Mouse (Mus musculus) megakaryocyte-erythroid progenitor cell, adult 5 weeks (primary cell): Measurements from ENCODE around the gene Fer1l5. TPM values are rescaled to one million over a fixed set of nuclear protein-coding genes. Genes with fewer than 3 reads are reported as not detected.

Experiments
- polyA plus RNA-seq: library from polyadenylated mRNA; stranded (reverse); fragments of >175 nt; gene quantifications from 2 replicates; pipeline ENCODE4 v1.2.3, GENCODE M21; 2012

The Fer1l5 gene
- polyA plus RNA-seq, result not detected in 2 replicates

DNA sequence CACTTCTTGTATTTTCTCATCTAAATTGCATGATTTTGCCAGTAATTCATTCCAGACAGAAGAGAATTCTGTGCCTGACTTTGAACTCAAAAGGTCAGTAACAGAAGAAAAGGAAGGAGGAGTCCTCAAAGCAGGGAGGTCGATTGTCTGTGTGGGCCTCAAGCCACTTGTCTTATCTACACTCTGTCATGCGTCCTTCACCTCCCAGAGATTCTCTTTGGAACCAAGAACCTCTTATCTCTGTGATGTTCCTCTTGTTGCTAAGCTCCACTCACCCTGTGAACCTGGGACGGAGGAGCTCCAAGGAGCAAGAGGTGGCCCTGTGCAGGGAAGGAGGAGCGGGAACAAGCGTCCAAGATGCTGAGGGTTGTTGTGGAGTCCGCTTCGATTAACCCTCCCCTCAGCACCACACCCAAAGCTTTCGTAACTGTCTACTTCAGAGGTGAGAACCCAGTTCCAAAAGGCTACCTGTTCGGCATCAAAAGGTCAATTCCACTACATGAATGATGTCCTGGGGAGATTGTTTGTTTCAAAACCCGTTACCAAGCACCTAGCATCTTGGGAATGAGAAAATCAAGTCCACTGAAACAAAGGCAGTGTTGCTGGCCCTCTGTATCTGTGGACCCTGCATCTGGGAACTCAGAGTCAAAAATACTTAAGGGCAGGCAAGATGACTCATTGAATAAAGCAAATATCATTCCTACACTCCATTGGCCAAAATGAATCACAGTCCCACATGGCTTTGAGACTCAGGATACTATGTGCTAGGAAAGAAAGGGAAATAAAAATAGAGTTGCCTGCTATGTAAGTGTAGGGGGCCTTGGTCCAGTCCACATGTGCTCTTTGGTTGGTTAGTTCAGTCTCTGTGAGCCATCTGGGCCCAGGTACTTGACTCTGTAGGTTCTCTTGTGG lies at the start of gene Fer1l5:
Gene Fer1l5, plus strand, starts transcription at position 358 of the 912 bp plus-strand sequence.

DNA sequence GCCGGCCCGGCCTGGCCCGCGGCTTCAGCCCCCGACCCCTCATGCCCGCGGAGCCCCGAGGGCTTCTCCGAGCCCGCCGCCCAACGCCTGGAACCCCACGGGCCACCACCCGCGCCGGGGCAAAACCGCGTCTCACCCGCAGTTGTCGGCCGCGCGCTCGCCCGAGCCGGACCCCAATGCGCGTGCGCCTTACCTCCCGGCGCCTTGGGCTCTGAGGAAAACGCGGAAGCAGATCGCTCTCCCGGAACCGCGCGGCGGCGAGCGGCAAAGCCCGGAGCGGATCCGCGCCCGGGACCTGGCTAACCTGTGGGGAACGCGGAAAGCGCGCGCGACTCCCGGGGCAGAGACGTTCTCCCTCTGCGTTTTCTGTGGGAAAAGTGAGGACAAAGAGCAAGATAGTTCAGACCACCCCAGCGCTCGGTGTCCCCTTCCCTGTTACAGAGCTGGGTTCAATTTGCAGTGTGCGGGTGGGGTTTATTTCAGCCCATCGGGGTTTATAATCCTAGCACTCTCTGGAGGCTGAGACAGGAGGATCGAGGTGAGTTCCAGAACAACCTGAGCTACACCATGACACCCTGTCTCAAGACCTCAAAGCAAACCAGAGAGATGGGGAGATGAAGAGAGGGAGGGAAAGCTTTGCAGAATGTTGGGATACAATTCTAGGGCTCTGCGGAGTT lies 3.0 kb upstream of the Fer1l5 start, which contains the start of gene Kansl3:
Gene Kansl3, minus strand, starts transcription at position 213 of the 677 bp plus-strand sequence.

DNA sequence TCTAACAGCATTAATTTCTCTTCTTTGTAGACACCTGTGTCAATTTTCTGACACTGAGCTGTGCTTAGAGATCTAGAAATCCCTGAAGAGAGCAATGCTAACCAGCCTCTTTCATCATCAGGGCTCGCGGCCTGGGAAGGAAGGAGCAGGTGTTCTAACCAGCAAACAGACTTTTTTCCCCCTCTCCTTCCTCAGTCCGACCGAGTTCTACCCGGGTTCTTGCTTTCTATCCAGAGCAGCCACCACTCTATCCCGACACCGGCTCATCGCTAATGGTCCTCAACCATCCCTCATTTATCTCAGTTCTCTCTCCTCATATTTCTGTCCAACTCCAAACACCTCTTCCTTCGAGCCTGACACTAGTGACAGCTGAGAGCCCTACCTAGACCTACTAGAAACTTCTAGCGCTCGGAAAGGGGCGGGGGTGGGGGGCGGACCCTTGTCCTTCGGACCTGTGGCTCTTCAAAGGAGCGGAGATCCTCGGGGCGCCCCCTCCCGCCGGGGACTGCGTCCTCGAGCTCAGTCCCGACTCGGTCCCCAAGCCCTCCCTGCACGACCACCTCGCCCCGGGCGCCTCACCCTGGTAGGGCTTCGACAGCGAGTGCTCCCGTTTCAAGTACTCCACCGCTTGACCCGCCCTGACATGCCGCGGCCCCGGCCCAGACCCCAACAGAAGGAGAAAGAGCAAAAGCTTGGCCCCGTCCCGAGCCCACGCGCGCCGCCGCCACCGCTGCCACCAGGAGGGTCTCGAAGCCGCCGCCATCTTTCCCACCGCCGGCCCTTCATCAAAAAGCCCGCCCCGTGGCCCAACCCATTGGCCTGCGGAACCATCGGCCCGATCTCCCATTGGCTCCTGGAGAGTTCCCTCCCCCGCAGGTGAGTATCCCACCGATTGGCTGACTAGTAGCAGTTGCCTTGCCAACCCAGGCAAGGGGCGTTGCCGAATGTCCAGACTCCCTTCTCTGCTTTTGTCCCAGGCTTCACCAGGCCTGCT lies 72.7 kb downstream of the Fer1l5 start, which contains the start of gene Lman2l:
Gene Lman2l, minus strand, starts transcription at position 801 of the 994 bp plus-strand sequence.

DNA sequence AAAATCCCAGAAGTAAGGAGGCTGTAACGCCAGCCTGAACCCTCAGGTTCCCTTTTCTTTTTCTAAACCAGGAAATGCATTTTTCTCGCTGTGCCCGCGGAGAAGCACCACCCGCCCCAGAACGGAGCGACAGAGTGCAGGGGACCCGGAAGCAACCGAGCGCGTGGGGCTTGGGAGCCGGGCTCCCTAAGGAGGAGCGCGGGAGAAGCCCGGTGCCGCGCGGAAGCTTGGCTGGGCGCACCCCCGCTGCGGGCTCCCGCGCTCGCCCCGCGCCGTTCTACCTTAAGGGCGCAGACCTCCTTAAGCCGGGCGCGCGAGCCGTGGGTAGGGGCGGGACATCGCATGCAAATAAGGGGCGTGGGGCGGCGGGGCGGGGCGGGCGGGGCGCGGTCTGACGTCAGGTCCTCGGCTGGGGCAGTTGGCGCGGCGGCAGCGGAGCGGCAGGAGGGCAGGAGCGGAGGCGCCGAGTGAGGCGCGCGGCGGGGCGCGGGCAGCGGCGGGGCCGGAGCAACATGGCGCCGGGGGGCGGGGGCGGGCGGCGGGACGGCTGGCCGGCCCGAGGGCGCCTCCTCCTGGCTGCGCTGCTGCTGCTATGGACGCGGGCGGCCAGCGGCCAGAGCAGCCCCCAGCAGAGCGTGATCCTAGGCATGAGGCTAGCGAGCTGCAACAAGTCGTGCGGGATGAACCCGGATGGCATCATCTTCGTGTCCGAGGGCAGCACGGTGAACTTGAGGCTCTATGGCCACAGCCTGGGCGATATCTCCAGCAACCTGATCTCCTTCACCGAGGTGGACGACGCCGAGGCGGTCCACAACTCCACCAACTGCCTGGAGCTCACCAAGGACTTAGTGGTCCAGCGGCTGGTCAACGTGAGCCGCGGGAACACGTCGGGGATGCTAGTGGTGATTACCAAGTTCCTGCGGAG lies 99.4 kb downstream of the Fer1l5 start, which contains the start of gene Cnnm4:
Gene Cnnm4, plus strand, starts transcription at position 440 of the 925 bp plus-strand sequence.

Other genes with a start within 250 kb of the Fer1l5 start
- 13.5 and 16.2 TPM in 2 replicates for gene Uggt1, start 127.6 kb upstream of the Fer1l5 start, polyA plus RNA-seq
- 15.9 and 18.4 TPM in 2 replicates for gene Neurl3, start 97.6 kb upstream of the Fer1l5 start, polyA plus RNA-seq
- 105 and 124 TPM in 2 replicates for gene Arid5a, start 64.6 kb upstream of the Fer1l5 start, polyA plus RNA-seq
- gene Kansl3, start 3.1 kb upstream of the Fer1l5 start, polyA plus RNA-seq, result 31.7 and 42.0 TPM in 2 replicates
- gene Lman2l, start 73.0 kb downstream of the Fer1l5 start, polyA plus RNA-seq, result 10.3 and 14.2 TPM in 2 replicates
- gene Cnnm4, start 99.3 kb downstream of the Fer1l5 start, polyA plus RNA-seq, result 7.3 and 7.8 TPM in 2 replicates
- 28.4 and 38.0 TPM in 2 replicates for gene Cnnm3, start 139.6 kb downstream of the Fer1l5 start, polyA plus RNA-seq
- 8.2 and 12.9 TPM in 2 replicates for gene Ankrd23, start 164.6 kb downstream of the Fer1l5 start, polyA plus RNA-seq
- gene Gm42417, start 167.1 kb downstream of the Fer1l5 start, polyA plus RNA-seq, result not detected in 2 replicates
- 10.8 and 13.6 TPM in 2 replicates for gene Ankrd39, start 175.2 kb downstream of the Fer1l5 start, polyA plus RNA-seq
- gene Sema4c, start 186.1 kb downstream of the Fer1l5 start, polyA plus RNA-seq, result 2.9 and 5.3 TPM in 2 replicates